Mouse (Mus musculus) cerebellum, adult 2 months (tissue): ENCODE results near the gene Zfp526.

Experiments used
- CTCF ChIP-seq: fragments of 200-500 bp; IDR thresholded peaks from 2 replicates; pipeline ENCODE4 v1.5.1; 2011; ENCODE audit warnings: low read depth, mild to moderate bottlenecking, control low read depth, low read length, moderate library complexity, borderline replicate concordance; ENCODE audit not compliant: insufficient read depth
- POLR2A ChIP-seq: fragments of 200-500 bp; IDR thresholded peaks from 2 replicates; pipeline ENCODE4 v1.6.1; 2011; ENCODE audit warnings: low read length, control low read depth, borderline replicate concordance; ENCODE audit not compliant: insufficient read depth

DNA sequence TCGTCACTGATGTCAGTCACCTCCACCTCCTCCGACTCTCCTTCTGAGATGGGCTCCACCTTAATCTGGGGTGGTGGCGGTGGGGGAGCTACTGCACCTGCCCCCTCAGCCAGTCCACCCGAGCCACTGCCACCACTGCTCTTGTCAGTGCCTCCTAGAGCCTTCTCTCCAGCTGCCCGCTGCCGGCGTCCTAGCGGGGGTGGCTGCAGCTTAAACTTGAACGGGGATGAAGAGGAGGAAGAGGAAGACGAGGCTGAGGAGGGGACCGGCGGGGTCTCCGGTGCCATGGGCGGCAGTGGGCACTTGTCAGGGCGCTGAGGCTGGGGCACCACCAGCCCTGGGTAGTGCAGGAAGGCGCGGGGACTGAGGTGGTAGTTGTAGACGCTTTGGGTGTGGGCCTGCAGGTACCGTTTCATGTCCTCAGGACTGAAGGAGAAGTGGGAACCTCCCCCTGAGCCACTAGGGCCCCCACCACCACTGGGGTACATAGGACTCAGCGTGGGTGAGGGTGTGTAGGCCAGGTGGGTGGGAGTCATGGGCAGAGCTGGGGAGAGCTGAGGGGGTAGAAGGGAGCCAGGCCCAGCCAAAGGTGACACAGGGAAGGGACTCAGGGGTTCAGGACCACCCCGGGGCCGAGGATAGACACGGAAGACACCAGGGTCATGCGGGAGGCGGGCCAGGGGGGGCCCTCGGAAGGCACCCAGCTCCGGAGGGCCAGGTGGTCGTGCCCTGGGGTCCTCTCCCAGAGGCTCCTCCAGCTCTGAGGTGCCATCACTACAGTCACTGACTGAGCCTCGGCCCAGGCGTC is 23.5 kb downstream of the Zfp526 start:
- TF ChIP-seq CTCF, result no peak
- no peak for TF ChIP-seq POLR2A
